Mouse (Mus musculus) liver, postnatal 0 days (tissue): Measurements from ENCODE around the gene Tbc1d23.

Experiments
- CTCF ChIP-seq: sonication (generic); IDR thresholded peaks from 2 replicates; pipeline ENCODE4 v1.5.1; 2016; ENCODE audit warnings: antibody characterized with exemption, low read depth
- EP300 ChIP-seq: IDR thresholded peaks from 2 replicates; pipeline ENCODE4 v1.6.1; 2016; ENCODE audit warnings: antibody characterized with exemption, low read depth, mild to moderate bottlenecking

DNA sequence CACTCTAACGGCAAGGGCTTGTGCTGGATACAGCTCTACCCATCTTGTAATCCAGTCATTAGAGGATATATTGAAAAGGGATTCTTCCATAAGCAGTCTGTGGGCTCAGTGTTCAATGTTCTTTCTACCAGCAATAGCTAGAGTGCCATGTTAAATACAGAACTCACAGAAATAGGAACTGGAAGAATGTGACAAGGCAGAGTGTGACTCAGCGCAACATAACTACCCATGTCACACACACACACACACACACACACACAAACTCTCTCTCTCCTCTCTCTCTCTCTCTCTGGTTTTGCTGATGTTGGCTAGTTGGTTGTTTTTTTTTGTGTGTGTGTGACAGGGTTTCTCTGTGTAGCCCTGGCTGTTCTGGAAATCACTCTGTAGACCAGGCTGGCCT lies 20.3 kb downstream of the Tbc1d23 start:
- TF ChIP-seq CTCF (no peak), EP300 (no peak)
